Mouse (Mus musculus) splenic B cell, adult 2 months (primary cell): Measurements from ENCODE around the gene Abcb8.

Experiments used
- DNase-seq: peaks from one replicate; pipeline ENCODE4 v3.0.0-alpha.2; 2011; ENCODE audit warnings: low read depth, low spot score
- H3K27me3 ChIP-seq: 2 replicates; pipeline ENCODE4 v1.6.1; 2012; ENCODE audit warnings: mild to moderate bottlenecking, low read length, moderate library complexity, mixed read lengths; ENCODE audit not compliant: control insufficient read depth, poor library complexity, insufficient read depth, severe bottlenecking
- H3K36me3 ChIP-seq: 2 replicates; pipeline ENCODE4 v1.6.1; 2012; ENCODE audit warnings: mild to moderate bottlenecking, low read length, moderate library complexity, mixed read lengths; ENCODE audit not compliant: control insufficient read depth, poor library complexity, insufficient read depth, severe bottlenecking

Abcb8 gene

GRCm38 (mm10) chr5:24423129-24424003 lies 29.9 kb downstream of the Abcb8 start, which contains the start of the genes Cdk5 and Slc4a2:
TSS of gene Cdk5 (minus strand) at chr5:24423530.
TSS of gene Slc4a2 (plus strand) at chr5:24423837.
- Histone ChIP-seq H3K27me3 (no peaks in the 10 kb centered on the region), H3K36me3 (no peaks in the 10 kb centered on the region)
- peak; percentile 98 for DNase-seq

GRCm38 (mm10) chr5:24424004-24424781 lies 30.7 kb downstream of the Abcb8 start:
- no peaks in the 10 kb centered on the region for H3K27me3 ChIP-seq
- H3K36me3 ChIP-seq, result no peaks in the 10 kb centered on the region
- no peak for DNase-seq

- peak; percentile 91 for DNase-seq
- Histone ChIP-seq H3K36me3 (0 out of 2 replicates have a peak, but pooled peaks cover 4% of the 10 kb centered on the region), H3K27me3 (no peaks in the 10 kb centered on the region)
Measured at GRCm38 (mm10) chr5:24424861-24425411, 31.5 kb downstream of the Abcb8 start.

GRCm38 (mm10) chr5:24425421-24426036 lies 32.1 kb downstream of the Abcb8 start:
- Histone ChIP-seq H3K36me3 (0 out of 2 replicates have a peak, but pooled peaks cover 4% of the 10 kb centered on the region), H3K27me3 (no peaks in the 10 kb centered on the region)
- DNase-seq, result peak; percentile 66

GRCm38 (mm10) chr5:24426037-24426432 lies 32.6 kb downstream of the Abcb8 start:
- DNase-seq, result peak; percentile 17
- no peaks in the 10 kb centered on the region for H3K27me3 ChIP-seq
- H3K36me3 ChIP-seq, result peaks cover 7% of the 10 kb centered on the region; the same call in 1 of the 2 replicates

- H3K36me3 ChIP-seq, result peaks cover 8% of the 10 kb centered on the region; the same call in 1 of the 2 replicates
- no peak for DNase-seq
- no peaks in the 10 kb centered on the region for H3K27me3 ChIP-seq
Measured at GRCm38 (mm10) chr5:24426556-24427284, 33.3 kb downstream of the Abcb8 start.

- no peaks in the 10 kb centered on the region for H3K27me3 ChIP-seq
- DNase-seq, result no peak
- H3K36me3 ChIP-seq, result peaks cover 8% of the 10 kb centered on the region; the same call in 1 of the 2 replicates
Measured at GRCm38 (mm10) chr5:24427285-24427633, 33.8 kb downstream of the Abcb8 start.

- DNase-seq, result no peak
- no peaks in the 10 kb centered on the region for H3K27me3 ChIP-seq
- H3K36me3 ChIP-seq, result peaks cover 9% of the 10 kb centered on the region
Measured at GRCm38 (mm10) chr5:24427981-24428402, 34.5 kb downstream of the Abcb8 start.

- DNase-seq, result no peak
- peaks cover 11% of the 10 kb centered on the region for H3K36me3 ChIP-seq
Measured at GRCm38 (mm10) chr5:24428596-24428995, 35.1 kb downstream of the Abcb8 start.

GRCm38 (mm10) chr5:24433993-24434392 lies 40.5 kb downstream of the Abcb8 start:
- Histone ChIP-seq H3K27me3 (no peaks in the 10 kb centered on the region), H3K36me3 (peaks cover 17% of the 10 kb centered on the region)
- no peak for DNase-seq

More at GRCm38 (mm10) chr5:24428596-24428995, 35.1 kb downstream of the Abcb8 start:
- H3K27me3 ChIP-seq, result no peaks in the 10 kb centered on the region

- no peak for DNase-seq
- H3K27me3 ChIP-seq, result no peaks in the 10 kb centered on the region
- no peaks in the 10 kb centered on the region; the same call in none of the 2 replicates for H3K36me3 ChIP-seq
Measured at GRCm38 (mm10) chr5:24441187-24441586, 47.7 kb downstream of the Abcb8 start.

- no peak for DNase-seq
- Histone ChIP-seq H3K36me3 (no peaks in the 10 kb centered on the region; the same call in none of the 2 replicates), H3K27me3 (no peaks in the 10 kb centered on the region)
Measured at GRCm38 (mm10) chr5:24442029-24442428, 48.6 kb downstream of the Abcb8 start.

GRCm38 (mm10) chr5:24443204-24443603 lies 49.7 kb downstream of the Abcb8 start:
- no peaks in the 10 kb centered on the region for H3K27me3 ChIP-seq
- DNase-seq, result no peak

GRCm38 (mm10) chr5:24443927-24444326 lies 50.5 kb downstream of the Abcb8 start:
- DNase-seq, result no peak
- no peaks in the 10 kb centered on the region for H3K27me3 ChIP-seq
- H3K36me3 ChIP-seq, result no peaks in the 10 kb centered on the region; the same call in 1 of the 2 replicates

More at GRCm38 (mm10) chr5:24443204-24443603, 49.7 kb downstream of the Abcb8 start:
- H3K36me3 ChIP-seq, result no peaks in the 10 kb centered on the region; the same call in 1 of the 2 replicates
